Mouse (Mus musculus) ES-Bruce4 (cell line): ENCODE results near the gene Slc37a3.

Experiments used
- CTCF ChIP-seq: IDR thresholded peaks from one replicate; pipeline ENCODE4 v1.8.1; 2011; ENCODE audit warnings: low read depth, low read length
- EP300 ChIP-seq: IDR thresholded peaks from 2 replicates; pipeline ENCODE4 v1.6.1; 2011; ENCODE audit warnings: low read depth, low read length; ENCODE audit not compliant: insufficient read depth
- POLR2A ChIP-seq: IDR thresholded peaks from one replicate; pipeline ENCODE4 v1.8.1; 2011; ENCODE audit warnings: low read length; ENCODE audit not compliant: insufficient read depth

- TF ChIP-seq CTCF (no peak), POLR2A (no peak), EP300 (no peak)
Observed at GRCm38 (mm10) chr6:39414106-39414505, 36.6 kb upstream of the Slc37a3 start.
